Mouse (Mus musculus) erythroblast, embryonic 14.5 days (primary cell): Measurements from ENCODE around the gene Slc7a7. TPM values are rescaled to one million over a fixed set of nuclear protein-coding genes. Genes with fewer than 3 reads are reported as not detected.

Experiments
- H3K27me3 ChIP-seq: 2 replicates; pipeline ENCODE4 v1.6.1; 2012; ENCODE audit warnings: inconsistent platforms; ENCODE audit not compliant: control insufficient read depth
- H3K36me3 ChIP-seq: 2 replicates; pipeline ENCODE4 v1.6.1; 2012; ENCODE audit warnings: mild to moderate bottlenecking, inconsistent platforms; ENCODE audit not compliant: control insufficient read depth
- H3K4me1 ChIP-seq: 2 replicates; pipeline ENCODE4 v1.6.1; 2012; ENCODE audit warnings: inconsistent platforms; ENCODE audit not compliant: control insufficient read depth
- H3K4me3 ChIP-seq: replicated peaks from 2 replicates; pipeline ENCODE3; 2012; ENCODE audit warnings: moderate library complexity, mild to moderate bottlenecking, inconsistent platforms
- H3K9me3 ChIP-seq: 2 replicates; pipeline ENCODE4 v1.6.1; 2012; ENCODE audit warnings: low read length, inconsistent platforms, mixed read lengths; ENCODE audit not compliant: control insufficient read depth
- GATA1 ChIP-seq: IDR thresholded peaks from 2 replicates; pipeline ENCODE4 v1.6.1; 2012; ENCODE audit warnings: low read length, inconsistent platforms, mixed read lengths
- TAL1 ChIP-seq: IDR thresholded peaks from 3 replicates; pipeline ENCODE4 v1.6.1; 2012; ENCODE audit warnings: low read length, inconsistent platforms, mixed read lengths
- polyA plus RNA-seq: library from polyadenylated mRNA; stranded (reverse); fragments of >175 nt; gene quantifications from 2 replicates; pipeline ENCODE4 v1.2.3, GENCODE M21; 2012

Gene Slc7a7
- polyA plus RNA-seq, 1 experiment = 0.06 TPM

GRCm38 (mm10) chr14:54384396-54384795, 33.2 kb downstream of the Slc7a7 start:
- Histone ChIP-seq H3K4me3 (no peak overlapping the region), H3K9me3 (no peaks in the 10 kb centered on the region), H3K27me3 (no peaks in the 10 kb centered on the region), H3K4me1 (no peaks in the 10 kb centered on the region), H3K36me3 (no peaks in the 10 kb centered on the region)
- TF ChIP-seq GATA1 (no peak), TAL1 (no peak)

GRCm38 (mm10) chr14:54383355-54383771, 34.2 kb downstream of the Slc7a7 start:
- TF ChIP-seq GATA1 (no peak), TAL1 (no peak)
- no peaks in the 10 kb centered on the region for H3K4me1 ChIP-seq
- no peak overlapping the region for H3K4me3 ChIP-seq
- no peaks in the 10 kb centered on the region for H3K9me3 ChIP-seq
- no peaks in the 10 kb centered on the region for H3K27me3 ChIP-seq
- H3K36me3 ChIP-seq = no peaks in the 10 kb centered on the region

- H3K4me1 ChIP-seq = no peaks in the 10 kb centered on the region
Measured at GRCm38 (mm10) chr14:54382641-54383040, 34.9 kb downstream of the Slc7a7 start.

GRCm38 (mm10) chr14:54381816-54382215, 35.8 kb downstream of the Slc7a7 start:
- H3K9me3 ChIP-seq = no peaks in the 10 kb centered on the region
- no peaks in the 10 kb centered on the region for H3K27me3 ChIP-seq
- no peak overlapping the region for H3K4me3 ChIP-seq
- H3K4me1 ChIP-seq = no peaks in the 10 kb centered on the region
- TF ChIP-seq GATA1 = no peak
- no peaks in the 10 kb centered on the region; the same call in 1 of the 2 replicates for H3K36me3 ChIP-seq

More at GRCm38 (mm10) chr14:54382641-54383040, 34.9 kb downstream of the Slc7a7 start:
- Histone ChIP-seq H3K36me3 (no peaks in the 10 kb centered on the region; the same call in 1 of the 2 replicates), H3K4me3 (no peak overlapping the region), H3K27me3 (no peaks in the 10 kb centered on the region), H3K9me3 (no peaks in the 10 kb centered on the region)
- no peak for TF ChIP-seq GATA1
- TF ChIP-seq TAL1 = no peak

GRCm38 (mm10) chr14:54380616-54381015, 37.0 kb downstream of the Slc7a7 start:
- Histone ChIP-seq H3K36me3 (no peaks in the 10 kb centered on the region; the same call in 1 of the 2 replicates), H3K4me1 (no peaks in the 10 kb centered on the region), H3K27me3 (no peaks in the 10 kb centered on the region), H3K9me3 (no peaks in the 10 kb centered on the region), H3K4me3 (no peak overlapping the region)
- TF ChIP-seq GATA1 (no peak), TAL1 (no peak)

GRCm38 (mm10) chr14:54379571-54379970, 38.0 kb downstream of the Slc7a7 start:
- TF ChIP-seq GATA1 (no peak), TAL1 (no peak)
- H3K4me1 ChIP-seq = no peaks in the 10 kb centered on the region

GRCm38 (mm10) chr14:54377166-54377565, 40.4 kb downstream of the Slc7a7 start:
- no peaks in the 10 kb centered on the region for H3K4me1 ChIP-seq
- H3K9me3 ChIP-seq = no peaks in the 10 kb centered on the region
- no peaks in the 10 kb centered on the region; the same call in 1 of the 2 replicates for H3K36me3 ChIP-seq
- H3K4me3 ChIP-seq = no peak overlapping the region
- no peak for TF ChIP-seq TAL1
- no peak for TF ChIP-seq GATA1
- no peaks in the 10 kb centered on the region for H3K27me3 ChIP-seq

More at GRCm38 (mm10) chr14:54379571-54379970, 38.0 kb downstream of the Slc7a7 start:
- H3K36me3 ChIP-seq = no peaks in the 10 kb centered on the region; the same call in 1 of the 2 replicates
- no peaks in the 10 kb centered on the region for H3K27me3 ChIP-seq
- no peak overlapping the region for H3K4me3 ChIP-seq
- no peaks in the 10 kb centered on the region for H3K9me3 ChIP-seq

GRCm38 (mm10) chr14:54375916-54376315, 41.7 kb downstream of the Slc7a7 start:
- no peaks in the 10 kb centered on the region for H3K27me3 ChIP-seq
- H3K9me3 ChIP-seq = no peaks in the 10 kb centered on the region
- TF ChIP-seq TAL1 = no peak
- no peak for TF ChIP-seq GATA1
- no peaks in the 10 kb centered on the region; the same call in 1 of the 2 replicates for H3K36me3 ChIP-seq
- no peaks in the 10 kb centered on the region for H3K4me1 ChIP-seq
- H3K4me3 ChIP-seq = no peak overlapping the region

GRCm38 (mm10) chr14:54372923-54373322, 44.7 kb downstream of the Slc7a7 start:
- TF ChIP-seq TAL1 = no peak
- H3K4me3 ChIP-seq = no peak overlapping the region

GRCm38 (mm10) chr14:54371460-54371859, 46.1 kb downstream of the Slc7a7 start:
- no peak overlapping the region for H3K4me3 ChIP-seq
- H3K9me3 ChIP-seq = no peaks in the 10 kb centered on the region
- H3K27me3 ChIP-seq = no peaks in the 10 kb centered on the region
- TF ChIP-seq GATA1 (no peak), TAL1 (no peak)
- peaks cover 39% of the 10 kb centered on the region for H3K36me3 ChIP-seq
- H3K4me1 ChIP-seq = no peaks in the 10 kb centered on the region

More at GRCm38 (mm10) chr14:54372923-54373322, 44.7 kb downstream of the Slc7a7 start:
- Histone ChIP-seq H3K9me3 (no peaks in the 10 kb centered on the region), H3K36me3 (peaks cover 24% of the 10 kb centered on the region), H3K27me3 (no peaks in the 10 kb centered on the region), H3K4me1 (no peaks in the 10 kb centered on the region)
